Mouse (Mus musculus) embryonic fibroblast, embryonic 13.5 days (primary cell): ENCODE data around the gene Rnf150.

Source experiments
- CTCF ChIP-seq: IDR thresholded peaks from 2 replicates; pipeline ENCODE4 v1.5.1; 2011; ENCODE audit warnings: mild to moderate bottlenecking, control low read depth, low read length, moderate library complexity, borderline replicate concordance; ENCODE audit not compliant: insufficient read depth
- POLR2A ChIP-seq: IDR thresholded peaks from 2 replicates; pipeline ENCODE4 v1.6.1; 2011; ENCODE audit warnings: low read depth, mild to moderate bottlenecking, control low read depth, low read length, moderate library complexity

DNA sequence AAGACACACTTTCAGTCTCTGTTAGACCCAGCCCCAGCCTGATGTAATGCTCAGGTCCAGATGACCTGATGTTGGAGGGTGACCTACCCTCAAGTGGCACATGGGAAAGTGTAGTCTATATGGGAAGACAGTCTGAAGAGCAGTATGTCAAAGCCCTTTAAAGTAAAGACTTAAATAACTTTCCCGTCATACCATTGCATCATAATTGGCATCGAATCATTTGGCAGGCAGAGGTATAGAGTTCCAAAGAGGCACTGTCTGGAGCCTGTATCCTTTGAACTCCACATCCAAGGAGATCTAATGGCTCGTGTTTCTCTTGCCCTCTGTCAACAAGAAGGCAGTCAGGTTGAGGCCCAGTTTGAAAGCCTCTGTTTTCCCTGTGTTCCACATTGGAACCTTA, 22.7 kb upstream of the Rnf150 start:
- TF ChIP-seq CTCF (no peak), POLR2A (no peak)
